Mouse (Mus musculus) E14TG2a.4 (cell line): Measurements from ENCODE around the gene Prok2.

Source experiments
- CTCF ChIP-seq: conservative IDR thresholded peaks from 2 replicates; pipeline ENCODE4 v1.5.1; 2014; ENCODE audit warnings: low read length
- NANOG ChIP-seq: IDR thresholded peaks from 2 replicates; pipeline ENCODE4 v1.6.1; 2014; ENCODE audit warnings: borderline replicate concordance, low read length, mixed read lengths

- no peak for TF ChIP-seq CTCF
- no peak for TF ChIP-seq NANOG
These were observed at the start of gene Prok2 for GRCm38 (mm10) chr6:99725971-99726561.
